Mouse (Mus musculus) left cerebral cortex, postnatal 36 days (tissue): Measurements from ENCODE around the gene Hist1h4h. TPM values are rescaled to one million over a fixed set of nuclear protein-coding genes. Genes with fewer than 3 reads are reported as not detected.

Experiments
- DNase-seq, 2 experiments: peaks; one replicate each; pipeline ENCODE4 v3.0.0; 2021 to 2022; ENCODE audit warnings: low spot score in 2 of 2, mixed read lengths in 1 of 2
- intact Hi-C: fragments of 180-260 bp; cut with DNase I; formaldehyde crosslinking; loops from one replicate; pipeline ENCODE4 v1.15.1; 2025
- total RNA-seq, 2 experiments: library from RNA; stranded (reverse); gene quantifications; 2 replicates each; pipeline ENCODE4 v1.2.3; 2021

Hist1h4h gene
- total RNA-seq, 2 experiments from 2014 or later: 319 to 326 TPM

GRCm38 (mm10) chr13:23506351-23506750 lies 24.5 kb upstream of the Hist1h4h start:
- no peak for DNase-seq
- intact Hi-C loops: no loop called here

DNA sequence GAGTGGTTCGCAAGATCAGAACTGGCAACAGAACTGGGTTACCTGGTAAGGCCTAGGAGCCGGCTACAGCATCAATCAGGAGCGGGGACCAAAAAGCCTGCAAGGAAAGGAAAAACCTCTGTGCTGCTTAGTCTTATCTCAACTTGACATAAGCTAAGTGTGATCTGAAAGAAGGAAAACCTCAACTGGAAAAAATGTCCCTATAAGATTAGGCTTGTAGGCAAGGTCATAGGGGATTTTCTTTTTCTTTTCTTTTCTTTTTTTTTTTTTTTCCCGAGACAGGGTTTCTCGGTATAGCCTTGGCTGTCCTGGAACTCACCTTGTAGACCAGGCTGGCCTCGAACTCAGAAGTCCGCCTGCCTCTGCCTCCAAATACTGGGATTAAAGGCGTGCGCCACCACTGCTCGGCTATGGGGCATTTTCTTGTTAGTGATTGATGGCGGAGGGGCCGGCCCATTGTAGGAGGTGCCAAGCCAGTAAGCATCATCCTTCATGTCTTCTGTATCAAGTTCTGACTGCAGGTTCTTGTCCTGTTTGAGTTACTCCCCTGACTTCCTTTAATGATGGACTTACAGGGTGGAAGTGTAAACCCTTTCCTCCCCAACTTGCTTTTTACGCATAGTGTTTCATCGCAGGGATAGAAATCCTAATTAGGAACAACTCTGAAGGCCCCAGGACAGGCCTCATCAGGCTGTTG lies 23.9 kb upstream of the Hist1h4h start:
- intact Hi-C loops: no loop called here
- no peak for DNase-seq

- intact Hi-C loops: no loop called here
Observed at GRCm38 (mm10) chr13:23510127-23510526, 20.7 kb upstream of the Hist1h4h start.

GRCm38 (mm10) chr13:23513517-23513916 lies 17.3 kb upstream of the Hist1h4h start:
- intact Hi-C loops: no loop called here

More at GRCm38 (mm10) chr13:23510127-23510526, 20.7 kb upstream of the Hist1h4h start:
- DNase-seq: no peak

DNA sequence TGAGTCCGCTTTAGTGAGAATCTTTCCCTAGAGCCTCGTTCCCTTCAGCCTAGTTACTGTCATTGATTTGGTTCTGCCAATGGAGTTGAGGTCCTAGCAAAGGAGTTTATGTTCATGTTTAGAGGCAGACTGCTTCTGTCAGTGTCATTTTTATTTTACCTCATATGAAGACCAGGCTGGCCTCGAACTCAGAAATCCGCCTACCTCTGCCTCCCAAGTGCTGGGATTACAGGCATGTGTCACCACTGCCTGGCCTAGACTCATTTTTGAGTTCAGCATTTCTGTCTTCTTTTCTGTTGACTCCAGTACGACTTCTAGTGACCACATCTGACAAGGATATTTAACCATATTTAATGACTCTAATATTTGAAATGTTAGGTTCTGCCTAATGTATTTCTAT lies 15.6 kb upstream of the Hist1h4h start:
- intact Hi-C loops: loop anchor here (5.0 kb wide), 1 partner anchor 1493 kb away; no protein-coding TSS in a partner anchor
- DNase-seq: no peak

More at GRCm38 (mm10) chr13:23513517-23513916, 17.3 kb upstream of the Hist1h4h start:
- DNase-seq: no peak

DNA sequence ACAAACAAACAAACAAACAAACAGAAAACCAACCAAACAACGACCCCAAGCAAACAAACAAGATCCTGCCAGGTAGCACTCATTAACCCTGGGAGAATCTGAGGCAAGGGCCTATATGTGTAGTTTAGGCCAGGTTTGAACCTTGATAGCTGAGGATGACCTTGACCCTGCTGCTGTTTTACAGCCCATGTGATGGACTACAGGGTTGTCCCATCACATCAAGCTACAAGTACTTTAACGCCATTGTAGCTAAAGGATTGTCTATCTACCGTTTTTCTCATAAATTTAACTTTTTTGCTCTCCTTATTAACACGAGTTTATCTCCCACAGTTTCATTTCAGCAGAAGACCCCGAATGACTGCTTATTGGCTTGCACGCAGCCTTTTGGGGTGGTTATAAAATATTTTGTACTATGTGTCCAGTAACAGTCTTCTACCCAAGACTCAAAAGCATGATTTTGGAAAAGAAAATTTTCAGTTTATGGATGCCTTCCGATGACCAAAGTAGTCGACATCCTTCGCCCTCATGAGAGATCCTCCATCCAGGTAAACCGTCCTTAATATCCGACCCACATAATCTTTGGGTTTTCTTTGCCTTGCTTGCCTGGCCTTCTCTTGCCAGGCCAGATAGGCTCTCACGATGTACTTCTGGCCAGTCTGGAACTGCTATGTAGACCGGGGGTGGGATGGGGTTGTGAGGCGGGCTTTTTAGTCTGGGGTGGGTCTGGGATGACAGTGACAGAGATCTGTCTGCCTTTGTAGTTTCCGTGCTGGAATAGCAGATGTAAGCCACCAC lies 14.8 kb upstream of the Hist1h4h start:
- no peak for DNase-seq
- intact Hi-C loops: loop anchor here (5.0 kb wide), 1 partner anchor 1494 kb away; no protein-coding TSS in a partner anchor

DNA sequence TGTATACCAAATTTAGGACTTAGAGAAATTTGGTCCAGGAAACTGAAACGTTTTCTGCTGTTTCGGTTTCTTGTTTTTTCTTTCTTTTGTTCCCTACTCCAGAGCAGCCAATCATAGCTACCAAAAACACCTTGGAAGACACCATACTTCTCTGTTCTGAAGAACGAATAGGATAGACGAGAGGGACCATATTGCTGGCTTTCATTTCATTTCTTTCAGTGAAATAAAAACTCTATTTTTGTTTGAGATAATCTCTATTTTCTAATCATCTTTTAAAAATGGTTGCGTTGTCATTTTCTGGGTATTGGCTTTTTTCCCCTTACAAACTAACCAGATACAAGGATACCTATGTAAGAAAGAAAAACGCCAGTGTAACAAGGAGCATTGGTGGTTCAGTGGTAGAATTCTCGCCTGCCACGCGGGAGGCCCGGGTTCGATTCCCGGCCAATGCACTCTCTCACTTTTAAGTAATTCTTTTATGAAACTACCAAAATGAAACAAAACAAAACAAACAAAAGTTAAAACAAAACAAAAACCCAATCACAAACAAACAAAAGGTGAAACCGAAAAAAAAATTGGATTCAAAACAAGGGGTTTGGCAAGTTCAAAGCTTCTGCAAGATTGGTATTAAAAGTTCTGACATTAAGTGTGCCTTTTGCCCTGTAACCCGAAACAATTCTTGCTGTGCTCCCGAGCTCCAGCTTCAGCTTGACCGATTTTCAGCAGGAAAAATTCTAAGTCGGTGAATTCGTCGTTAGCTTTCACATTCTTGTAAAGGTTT lies 13.8 kb upstream of the Hist1h4h start:
- peak; percentile 70 to 76 for DNase-seq
- intact Hi-C loops: loop anchor here (5.0 kb wide), 1 partner anchor 1495 kb away; no protein-coding TSS in a partner anchor

- intact Hi-C loops: loop anchor here (2.0 to 5.0 kb wide), 2 partner anchors 81 to 1495 kb away; no protein-coding TSS in a partner anchor
Observed at GRCm38 (mm10) chr13:23517603-23518294, 13.1 kb upstream of the Hist1h4h start.

GRCm38 (mm10) chr13:23518295-23518603 lies 12.6 kb upstream of the Hist1h4h start:
- intact Hi-C loops: loop anchor here (2.0 to 5.0 kb wide), 2 partner anchors 81 to 1496 kb away; no protein-coding TSS in a partner anchor
- DNase-seq: no peak

More at GRCm38 (mm10) chr13:23517603-23518294, 13.1 kb upstream of the Hist1h4h start:
- DNase-seq: peak; percentile 89 to 90

GRCm38 (mm10) chr13:23518885-23519284 lies 12.0 kb upstream of the Hist1h4h start:
- DNase-seq: peak; percentile 72 to 78
- intact Hi-C loops: loop anchor here (2.0 to 5.0 kb wide), 2 partner anchors 82 to 1497 kb away; no protein-coding TSS in a partner anchor

GRCm38 (mm10) chr13:23519416-23519815 lies 11.4 kb upstream of the Hist1h4h start:
- DNase-seq: peak; percentile 72 to 85
- intact Hi-C loops: loop anchor here (2.0 to 5.0 kb wide), 2 partner anchors 83 to 1497 kb away; no protein-coding TSS in a partner anchor

- peak; percentile 72 to 79 for DNase-seq
- intact Hi-C loops: no loop called here
Observed at GRCm38 (mm10) chr13:23521703-23522102, 9.1 kb upstream of the Hist1h4h start.

GRCm38 (mm10) chr13:23523976-23524375 lies 6.9 kb upstream of the Hist1h4h start:
- intact Hi-C loops: no loop called here
- DNase-seq: no peak

DNA sequence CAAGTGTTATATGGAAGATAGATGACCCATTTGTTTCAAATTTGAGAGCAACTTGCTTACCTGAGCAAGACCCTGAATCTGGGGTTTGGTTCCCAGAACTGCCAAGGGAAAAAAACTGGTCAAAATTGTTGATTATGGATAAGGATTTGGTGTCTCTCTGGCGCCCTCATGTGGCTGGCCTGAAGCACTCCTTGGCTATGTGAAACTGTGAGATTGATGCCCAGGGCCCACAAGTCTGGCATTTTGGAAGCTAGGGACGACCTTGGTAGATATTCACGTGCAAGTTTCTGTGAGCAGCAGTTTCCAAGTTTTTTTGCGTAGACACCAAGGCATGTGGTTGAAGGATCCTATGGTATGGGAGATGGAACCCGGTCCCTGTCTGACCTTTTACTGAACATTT lies 6.2 kb upstream of the Hist1h4h start:
- intact Hi-C loops: no loop called here
- DNase-seq: peak; percentile 58 to 64

DNA sequence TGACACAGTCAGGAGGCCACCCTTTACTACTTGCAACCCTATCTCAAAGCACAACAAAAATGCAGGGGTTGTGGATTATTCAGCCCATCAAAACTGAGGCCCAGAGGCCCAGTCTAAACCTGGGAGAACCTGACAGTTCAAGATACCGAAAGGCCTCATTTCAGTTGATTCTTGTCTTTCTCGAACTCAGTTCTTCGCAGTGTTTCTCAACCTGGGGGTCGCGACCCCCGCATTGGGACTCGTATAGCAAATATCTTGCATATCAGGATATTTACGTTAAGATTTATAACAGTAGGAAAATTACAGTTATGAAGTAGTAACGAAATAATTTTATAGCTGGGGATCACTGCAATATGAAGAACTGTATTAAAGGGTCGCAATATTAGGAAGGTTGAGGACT lies 4.9 kb upstream of the Hist1h4h start:
- no peak for DNase-seq
- intact Hi-C loops: no loop called here

DNA sequence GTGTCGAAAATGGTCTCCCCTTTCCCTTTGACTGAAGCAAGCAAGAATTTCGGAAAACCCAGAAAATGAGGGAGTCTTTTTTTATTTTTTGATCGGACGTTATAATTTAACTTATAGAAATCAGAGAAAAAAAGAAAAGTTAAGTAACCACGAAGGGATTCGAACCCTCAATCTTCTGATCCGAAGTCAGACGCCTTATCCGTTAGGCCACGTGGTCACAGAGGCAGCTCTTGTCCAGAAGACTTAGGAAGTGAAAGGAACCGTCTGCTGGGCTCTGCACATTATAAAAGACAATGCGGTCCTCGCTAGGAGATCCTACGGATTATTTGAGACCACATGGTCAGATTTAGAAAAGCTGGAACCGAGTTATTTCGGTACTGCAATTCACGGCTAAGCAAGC lies 4.5 kb upstream of the Hist1h4h start:
- intact Hi-C loops: no loop called here
- peak; percentile 89 to 93 for DNase-seq

DNA sequence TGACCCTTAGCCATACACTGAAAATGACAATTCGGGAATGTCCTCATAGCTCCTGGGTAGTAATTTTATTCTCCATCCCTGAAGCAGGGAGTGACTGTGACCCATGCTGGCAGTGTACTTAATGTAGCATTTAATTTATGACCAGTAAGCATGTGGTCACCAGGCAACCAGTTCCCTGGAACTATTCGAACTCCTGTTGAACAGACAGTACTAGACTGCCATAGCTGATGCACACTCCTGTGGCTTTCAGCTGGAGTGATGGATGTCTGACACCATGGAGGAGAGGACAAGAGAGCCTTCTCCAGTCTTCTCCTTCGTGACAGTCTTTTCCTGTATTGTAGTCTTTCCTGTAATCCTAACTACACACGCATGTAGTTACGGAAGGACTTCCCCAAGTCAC lies 1.8 kb upstream of the Hist1h4h start:
- intact Hi-C loops: no loop called here
- DNase-seq: no peak

DNA sequence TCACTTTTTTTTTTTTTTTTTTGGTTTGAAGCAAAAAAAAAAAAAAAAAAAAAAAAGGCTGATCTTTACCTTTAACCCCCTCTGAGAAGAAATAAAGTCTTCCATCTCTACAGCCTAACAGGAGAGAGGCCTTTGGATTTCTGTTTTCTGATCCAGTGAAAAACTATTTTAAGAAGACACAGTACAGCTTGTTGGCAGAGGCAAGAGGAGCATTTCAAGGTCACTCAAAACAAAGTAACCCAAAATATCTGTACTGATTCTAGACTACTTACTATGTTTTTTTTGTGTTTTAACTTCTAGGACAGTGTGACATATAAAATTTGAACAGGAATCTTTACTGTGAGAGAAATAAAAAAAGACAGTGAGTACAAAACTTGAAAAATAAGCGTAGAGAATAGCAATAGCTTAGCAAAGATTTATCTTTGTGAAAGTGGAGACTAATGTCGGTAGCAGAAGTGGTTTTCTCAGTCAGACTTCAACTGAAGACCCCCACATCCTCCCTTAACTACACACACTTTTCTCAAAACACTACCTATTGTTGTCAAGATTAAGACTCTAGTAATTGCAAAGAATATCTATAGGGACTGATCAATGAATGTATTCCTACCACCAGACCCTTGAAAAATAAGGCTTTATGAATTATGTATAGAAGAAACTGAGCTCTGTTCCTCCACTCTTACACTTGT lies 1.2 kb upstream of the Hist1h4h start:
- no peak for DNase-seq
- intact Hi-C loops: loop anchor here (5.0 to 10.0 kb wide), 3 partner anchors 53 to 1815 kb away; partner anchors contain the start of genes Hist1h2ag, Hist1h2ai, Hist1h2bj and Hist1h2bl
